Mouse (Mus musculus) hindbrain, postnatal 0 days (tissue): Measurements from ENCODE around the gene T2. TPM values are rescaled to one million over a fixed set of nuclear protein-coding genes. Genes with fewer than 3 reads are reported as not detected.
"Not testable (repeated sequence)": the region's sequence is repeated elsewhere in the genome, so short reads cannot be mapped to it uniquely, and the experiment has no call there.

Experiments used
- ATAC-seq: fragments of 200-750 bp; cut with Nextera tagmentation; 2 replicates; pipeline ENCODE4 v1.8.0; 2017; ENCODE audit warnings: mild to moderate bottlenecking, moderate TSS enrichment, moderate library complexity
- DNase-seq: peaks from one replicate; pipeline ENCODE4 v3.0.0-alpha.2; 2015; ENCODE audit warnings: low spot score
- H3K27ac ChIP-seq: fragments of 300-500 bp; sonication (generic); 2 replicates; pipeline ENCODE4 v1.5.1; 2014; ENCODE audit warnings: mild to moderate bottlenecking
- H3K27me3 ChIP-seq: fragments of 300-500 bp; sonication (generic); 2 replicates; pipeline ENCODE4 v1.6.1; 2014; ENCODE audit warnings: low read length, mixed read lengths; ENCODE audit not compliant: insufficient read depth
- H3K36me3 ChIP-seq: fragments of 300-500 bp; sonication (generic); 2 replicates; pipeline ENCODE4 v1.6.1; 2014; ENCODE audit warnings: low read length, mixed read lengths; ENCODE audit not compliant: insufficient read depth
- H3K4me1 ChIP-seq: fragments of 300-500 bp; sonication (generic); 2 replicates; pipeline ENCODE4 v1.6.1; 2014; ENCODE audit warnings: antibody characterized with exemption, low read length, mixed read lengths; ENCODE audit not compliant: insufficient read depth
- H3K4me2 ChIP-seq: fragments of 300-500 bp; sonication (generic); 2 replicates; pipeline ENCODE4 v1.6.1; 2014; ENCODE audit warnings: low read depth, mild to moderate bottlenecking, low read length, moderate library complexity, mixed read lengths
- H3K4me3 ChIP-seq: fragments of 300-500 bp; sonication (generic); 2 replicates; pipeline ENCODE4 v1.5.1; 2014; ENCODE audit warnings: low read length
- H3K9ac ChIP-seq: fragments of 300-500 bp; sonication (generic); replicated peaks from 2 replicates; pipeline ENCODE4 v1.6.1; 2014; ENCODE audit warnings: mild to moderate bottlenecking, low read length, moderate library complexity, mixed read lengths
- H3K9me3 ChIP-seq: fragments of 300-500 bp; sonication (generic); 2 replicates; pipeline ENCODE4 v1.6.1; 2016; ENCODE audit warnings: low read length, mixed read lengths
- CTCF ChIP-seq: IDR thresholded peaks from 2 replicates; pipeline ENCODE4 v1.5.1; 2016; ENCODE audit warnings: antibody characterized with exemption, control low read depth, low read depth
- WGBS: fragments of 180-500 bp; shearing (Covaris S2); extraction: QIAGEN DNeasy Blood & Tissue Kit; methylation state at CpG from one replicate; pipeline ENCODE4 v1.1.7; 2014; 5-methylcytosine and 5-hydroxymethylcytosine counted together
- polyA plus RNA-seq: library from polyadenylated mRNA; unstranded; fragments of >200 nt; fragmentation: Nextera tagmentation; extraction: Ambion mirVana; gene quantifications from 2 replicates; pipeline ENCODE4 v1.2.1, GENCODE M21; 2015
- total RNA-seq: library from RNA; depleted of rRNA; stranded (reverse); fragments of >200 nt; gene quantifications from 2 replicates; pipeline ENCODE4 v1.2.3, GENCODE M21; 2014

Gene T2
- total and polyA plus RNA-seq, 2 experiments from 2014 or later: 0.10 to 0.69 TPM

DNA sequence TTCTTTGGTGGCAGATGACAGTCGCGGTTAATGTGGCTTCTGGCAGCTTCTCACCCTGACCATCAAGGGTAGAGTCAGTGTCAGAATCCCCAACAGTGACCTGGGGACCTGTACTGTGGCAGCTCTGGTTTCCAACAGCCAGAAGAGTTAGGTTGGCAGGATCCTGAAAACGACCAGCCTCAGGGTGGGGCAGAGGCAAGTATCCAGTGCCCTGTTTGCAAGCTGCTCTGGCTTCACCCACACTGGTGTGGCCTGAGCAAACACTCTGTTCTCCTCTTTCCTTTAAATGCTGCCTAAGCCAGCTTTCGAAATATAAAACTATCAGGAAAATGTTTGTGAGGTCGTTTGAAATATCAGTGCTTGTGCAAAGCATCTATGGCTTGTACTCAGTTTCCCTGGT, 25.2 kb upstream of the T2 start:
- TF ChIP-seq CTCF: no peak
- WGBS: 79% methylated on average over 5 of the region's 5 CpGs

GRCm38 (mm10) chr17:8337159-8337558, 18.6 kb upstream of the T2 start, which contains the start of gene Prr18:
TSS of gene Prr18 (plus strand) at chr17:8337459.
- H3K27me3 ChIP-seq, H3K4me3 ChIP-seq, H3K9me3 ChIP-seq, ATAC-seq, H3K27ac ChIP-seq, H3K4me2 ChIP-seq, DNase-seq, H3K36me3 ChIP-seq, H3K9ac ChIP-seq: not testable (repeated sequence)
- peaks cover 19% of the 10 kb centered on the region for H3K4me1 ChIP-seq
- 100% methylated on average over 1 of the region's 5 CpGs for WGBS

More for the DNA sequence above, 25.2 kb upstream of the T2 start:
- ATAC-seq (no peak), DNase-seq (no peak)
- no peaks in the 10 kb centered on the region for H3K4me1 ChIP-seq
- H3K9ac ChIP-seq: no peak overlapping the region
- no peak overlapping the region for H3K27ac ChIP-seq
- no peak overlapping the region for H3K4me2 ChIP-seq
- H3K4me3 ChIP-seq: no peak overlapping the region
- no peaks in the 10 kb centered on the region for H3K36me3 ChIP-seq
- H3K9me3 ChIP-seq: no peaks in the 10 kb centered on the region
- no peaks in the 10 kb centered on the region for H3K27me3 ChIP-seq

DNA sequence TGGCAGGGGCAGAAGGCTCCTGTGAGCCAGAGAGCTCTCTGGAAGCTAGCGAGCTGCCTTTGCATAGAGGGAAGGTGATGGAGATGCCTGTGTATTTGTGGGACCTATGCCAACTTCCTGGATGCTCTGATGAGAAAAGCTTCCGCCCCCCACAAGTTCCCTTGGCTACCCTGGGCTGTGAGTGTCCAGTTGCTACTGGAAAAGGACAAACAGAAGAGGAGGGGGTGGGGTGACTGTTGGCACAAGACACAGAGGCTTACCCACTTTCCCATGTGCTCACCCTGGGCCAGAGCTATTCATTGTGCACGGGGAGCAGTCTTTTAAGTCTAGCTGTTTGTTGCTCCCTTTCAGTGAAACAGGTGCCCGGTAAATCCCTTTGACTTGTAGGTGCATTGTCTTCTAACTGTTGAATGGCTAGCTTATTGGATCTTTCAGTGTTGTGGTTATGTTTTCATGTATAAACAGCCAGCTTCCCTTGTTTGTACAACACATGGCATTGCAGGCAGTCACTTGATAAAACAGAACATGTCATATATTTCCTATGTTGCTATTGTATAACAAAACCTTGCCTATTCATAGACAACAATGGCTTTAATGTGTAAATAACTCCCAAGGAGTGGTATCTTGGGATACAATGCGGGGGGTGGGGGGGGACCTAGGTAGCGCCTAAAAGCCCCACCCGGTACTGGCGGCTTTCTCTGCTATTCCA, 16.0 kb upstream of the T2 start:
- peak overlapping the region; percentile 47 for H3K4me3 ChIP-seq
- ATAC-seq: peak; percentile 79
- no peak for TF ChIP-seq CTCF
- H3K27me3 ChIP-seq: no peaks in the 10 kb centered on the region
- peak overlapping the region; percentile 93 for H3K27ac ChIP-seq
- peaks cover 32% of the 10 kb centered on the region for H3K4me1 ChIP-seq
- no peaks in the 10 kb centered on the region for H3K9me3 ChIP-seq
- DNase-seq: peak; percentile 89
- peak overlapping the region; percentile 76 for H3K9ac ChIP-seq
- 7% methylated on average over 8 of the region's 8 CpGs for WGBS
- H3K4me2 ChIP-seq: peak overlapping the region; percentile 85
- no peaks in the 10 kb centered on the region for H3K36me3 ChIP-seq

DNA sequence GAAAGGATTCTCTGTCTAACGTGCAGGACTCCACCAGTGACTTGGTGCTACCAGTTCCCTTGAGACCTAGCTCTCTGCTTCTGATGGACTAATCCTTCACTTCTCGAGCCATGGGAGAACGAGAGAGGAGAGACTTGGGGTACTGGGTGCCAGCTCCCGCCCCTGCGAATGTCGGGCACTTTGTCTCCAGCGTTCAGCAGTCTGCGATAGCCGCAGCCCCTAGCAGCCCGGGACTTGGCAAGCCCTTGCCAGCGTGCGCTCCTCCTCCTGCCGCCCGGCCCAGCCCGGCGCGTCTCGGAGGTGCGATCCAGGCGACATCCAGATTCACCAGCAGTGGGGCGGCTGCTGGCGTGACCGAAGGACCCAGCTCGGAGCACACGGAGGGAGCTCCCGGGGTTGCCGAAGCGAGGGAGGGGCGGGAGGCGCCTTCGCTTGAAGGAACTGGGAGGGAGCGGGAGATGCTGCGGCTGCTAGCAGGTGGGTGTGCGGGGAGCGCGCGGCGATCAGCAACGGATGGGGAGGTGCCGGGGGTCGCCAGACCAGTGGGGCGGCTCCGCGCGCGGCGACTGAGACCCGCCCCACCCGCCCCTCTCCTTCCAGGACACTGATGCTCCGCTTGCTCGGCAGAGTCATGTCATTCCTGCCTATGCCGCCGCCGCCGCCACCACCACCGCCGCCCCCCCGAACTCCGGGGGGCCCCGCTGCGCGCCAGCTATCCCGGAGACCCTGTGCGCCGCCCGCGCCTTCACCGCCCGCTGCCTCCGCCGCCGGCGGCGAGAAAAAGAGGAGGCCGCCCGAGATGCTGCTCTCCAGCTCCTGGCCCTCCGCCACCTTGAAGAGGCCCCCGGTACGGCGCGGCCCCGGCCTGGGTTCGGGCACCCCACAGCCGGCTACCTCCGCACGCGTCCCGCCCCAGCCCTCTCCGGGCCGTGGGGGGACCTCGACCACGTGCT, 15.1 kb upstream of the T2 start:
- WGBS: under 1% methylated on average over 63 of the region's 92 CpGs
- Histone ChIP-seq H3K36me3 (no peaks in the 10 kb centered on the region), H3K4me2 (peak overlapping the region; percentile 85), H3K4me1 (peaks cover 32% of the 10 kb centered on the region), H3K9me3 (no peaks in the 10 kb centered on the region), H3K27ac (peak overlapping the region; percentile 93), H3K4me3 (peak overlapping the region; percentile 47), H3K9ac (peak overlapping the region; percentile 76), H3K27me3 (no peaks in the 10 kb centered on the region)
- TF ChIP-seq CTCF: no peak
- DNase-seq: peak; percentile 82
- peak; percentile 82 for ATAC-seq

DNA sequence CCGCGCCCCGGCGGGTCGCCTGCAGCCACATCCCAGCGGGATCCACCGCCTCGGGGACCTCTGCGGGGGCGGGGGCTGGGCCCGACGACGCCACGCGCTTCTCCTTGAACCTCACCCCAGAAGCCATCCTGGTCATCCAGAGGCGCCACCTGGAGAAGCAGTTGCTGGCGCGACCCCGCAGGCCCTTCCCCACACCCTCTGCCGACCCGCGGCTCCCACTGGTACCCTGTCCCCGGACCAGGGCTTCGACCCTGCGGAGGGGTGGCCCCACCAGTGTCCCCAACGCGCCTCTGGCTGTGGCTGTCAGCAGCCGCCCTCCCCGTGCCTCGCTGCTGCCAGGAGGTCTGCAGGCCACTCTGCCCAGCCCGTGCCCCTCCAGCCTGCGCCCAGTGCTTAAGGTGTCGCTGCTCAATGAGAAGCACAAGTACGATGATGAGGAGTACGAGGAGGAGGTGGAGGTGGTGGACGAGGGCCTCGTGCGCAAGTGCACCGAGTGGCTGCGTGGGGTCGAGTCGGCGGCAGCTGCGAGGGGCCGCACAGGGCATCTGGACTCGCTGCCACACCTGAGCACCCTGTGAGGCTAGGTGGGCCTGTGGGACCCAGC, 14.3 kb upstream of the T2 start:
- peak; percentile 43 for ATAC-seq
- Histone ChIP-seq H3K27ac (peak overlapping the region; percentile 93), H3K4me3 (peak overlapping the region; percentile 47), H3K4me1 (peaks cover 32% of the 10 kb centered on the region), H3K36me3 (no peaks in the 10 kb centered on the region), H3K9me3 (no peaks in the 10 kb centered on the region), H3K27me3 (no peaks in the 10 kb centered on the region), H3K9ac (peak overlapping the region; percentile 76), H3K4me2 (peak overlapping the region; percentile 85)
- WGBS: 8% methylated on average over 39 of the region's 46 CpGs
- peak; percentile 32 for DNase-seq
- TF ChIP-seq CTCF: no peak

GRCm38 (mm10) chr17:8342706-8343105, 13.1 kb upstream of the T2 start:
- Histone ChIP-seq H3K9ac (peak overlapping the region; percentile 76; the same call in 1 of the 2 replicates), H3K36me3 (no peaks in the 10 kb centered on the region), H3K4me1 (peaks cover 32% of the 10 kb centered on the region), H3K27me3 (no peaks in the 10 kb centered on the region), H3K4me3 (peak overlapping the region; percentile 47), H3K4me2 (peak overlapping the region; percentile 85), H3K9me3 (no peaks in the 10 kb centered on the region), H3K27ac (0 out of 2 replicates have a peak overlapping the region, but pooled peaks have one; percentile 93)
- WGBS: 34% methylated on average over 5 of the region's 5 CpGs
- DNase-seq (no peak), ATAC-seq (no peak)
- TF ChIP-seq CTCF: no peak
